Mouse (Mus musculus) CH12.LX (cell line): ENCODE measurements around the gene Rufy1. TPM values are rescaled to one million over a fixed set of nuclear protein-coding genes. Genes with fewer than 3 reads are reported as not detected.

Experiments used
- DNase-seq: peaks from one replicate; pipeline ENCODE4 v3.0.0-alpha.2; 2013; ENCODE audit errors: extremely low read depth
- H3K27ac ChIP-seq: 2 replicates; pipeline ENCODE4 v1.5.1; 2012; ENCODE audit warnings: low read depth, mild to moderate bottlenecking, control low read depth, moderate library complexity; ENCODE audit not compliant: insufficient read depth
- H3K27me3 ChIP-seq: replicated peaks from 2 replicates; pipeline ENCODE3; 2012; ENCODE audit warnings: inconsistent platforms
- H3K36me3 ChIP-seq, 2 experiments: replicated peaks in 1 of 2; 2 replicates each; pipeline versions ENCODE3 to v1.6.1; 2012; ENCODE audit warnings: inconsistent platforms in 1 of 2, low read length in 1 of 2, mild to moderate bottlenecking in 1 of 2, mixed read lengths in 1 of 2, moderate library complexity in 1 of 2; ENCODE audit not compliant: control insufficient read depth in 1 of 2, insufficient read depth in 1 of 2
- H3K4me1 ChIP-seq, 2 experiments: 2 replicates each; pipeline ENCODE4 v1.6.1; 2012; ENCODE audit warnings: inconsistent platforms in 1 of 2, moderate library complexity in 1 of 2; ENCODE audit not compliant: insufficient read depth in 2 of 2, control insufficient read depth in 1 of 2
- H3K4me2 ChIP-seq: 2 replicates; pipeline ENCODE4 v1.6.1; 2012; ENCODE audit warnings: low read depth, mild to moderate bottlenecking, control low read depth; ENCODE audit not compliant: poor library complexity, insufficient read depth, severe bottlenecking
- H3K4me3 ChIP-seq, 3 experiments: fragments of 150-350 bp in 1 of 3; sonication (generic) in 1 of 3; replicated peaks in 1 of 3; 2 replicates each; pipeline versions ENCODE3 to v1.5.1; 2011 to 2012; ENCODE audit warnings: low read depth in 2 of 3, low read length in 2 of 3, mild to moderate bottlenecking in 2 of 3, moderate library complexity in 2 of 3, control low read depth in 1 of 3, improper control_type of control experiment in 1 of 3, inconsistent platforms in 1 of 3, mixed read lengths in 1 of 3; ENCODE audit not compliant: poor library complexity in 1 of 3
- H3K79me2 ChIP-seq: replicated peaks from 2 replicates; pipeline ENCODE4 v1.6.1; 2012; ENCODE audit warnings: mild to moderate bottlenecking, moderate library complexity; ENCODE audit not compliant: control insufficient read depth, poor library complexity, insufficient read depth, severe bottlenecking; ENCODE audit errors: extremely low read depth
- H3K9ac ChIP-seq: 2 replicates; pipeline ENCODE4 v1.6.1; 2012; ENCODE audit warnings: low read depth, mild to moderate bottlenecking, control low read depth, moderate library complexity; ENCODE audit not compliant: insufficient read depth
- H3K9me3 ChIP-seq: replicated peaks from 2 replicates; pipeline ENCODE3; 2012; ENCODE audit warnings: low read length, inconsistent platforms, mixed read lengths
- CHD1 ChIP-seq: IDR thresholded peaks from 2 replicates; pipeline ENCODE4 v1.6.1; 2012; ENCODE audit warnings: low read depth, low read length, improper control_type of control experiment, inconsistent platforms
- E2F4 ChIP-seq: IDR thresholded peaks from 2 replicates; pipeline ENCODE4 v1.6.1; 2011; ENCODE audit warnings: low read depth, low read length, improper control_type of control experiment; ENCODE audit not compliant: insufficient replicate concordance
- EP300 ChIP-seq: IDR thresholded peaks from 2 replicates; pipeline ENCODE4 v1.6.1; 2011; ENCODE audit warnings: low read length, improper control_type of control experiment
- GABPA ChIP-seq: IDR thresholded peaks from 2 replicates; pipeline ENCODE4 v1.6.1; 2012; ENCODE audit warnings: low read depth, low read length, improper control_type of control experiment, inconsistent platforms; ENCODE audit not compliant: insufficient replicate concordance
- JUN ChIP-seq: IDR thresholded peaks from 2 replicates; pipeline ENCODE4 v1.6.1; 2011; ENCODE audit warnings: low read depth, mild to moderate bottlenecking, low read length, improper control_type of control experiment, moderate library complexity; ENCODE audit not compliant: insufficient read depth
- JUND ChIP-seq: conservative IDR thresholded peaks from 2 replicates; pipeline ENCODE4 v1.6.1; 2011; ENCODE audit warnings: low read depth, low read length, improper control_type of control experiment
- KAT2A ChIP-seq: IDR thresholded peaks from 2 replicates; pipeline ENCODE4 v1.6.1; 2012; ENCODE audit warnings: low read length, improper control_type of control experiment, inconsistent platforms; ENCODE audit not compliant: insufficient replicate concordance
- MAFK ChIP-seq: IDR thresholded peaks from 2 replicates; pipeline ENCODE4 v1.6.1; 2011; ENCODE audit warnings: low read length, improper control_type of control experiment; ENCODE audit not compliant: insufficient replicate concordance
- MAZ ChIP-seq: IDR thresholded peaks from 2 replicates; pipeline ENCODE4 v1.6.1; 2012; ENCODE audit warnings: low read depth, mild to moderate bottlenecking, inconsistent platforms, low read length, improper control_type of control experiment, moderate library complexity
- MEF2A ChIP-seq: IDR thresholded peaks from 2 replicates; pipeline ENCODE4 v1.6.1; 2014; ENCODE audit warnings: low read depth, mild to moderate bottlenecking, inconsistent platforms, low read length, improper control_type of control experiment, borderline replicate concordance
- MXI1 ChIP-seq: IDR thresholded peaks from 2 replicates; pipeline ENCODE4 v1.6.1; 2011; ENCODE audit warnings: mild to moderate bottlenecking, low read depth, low read length, improper control_type of control experiment
- MYC ChIP-seq: IDR thresholded peaks from 2 replicates; pipeline ENCODE4 v1.6.1; 2011; ENCODE audit warnings: low read depth, mild to moderate bottlenecking, improper control_type of control experiment, low read length
- NELFE ChIP-seq: IDR thresholded peaks from 2 replicates; pipeline ENCODE4 v1.6.1; 2011; ENCODE audit warnings: low read depth, low read length, improper control_type of control experiment
- NRF1 ChIP-seq: IDR thresholded peaks from 2 replicates; pipeline ENCODE4 v1.6.1; 2014; ENCODE audit warnings: low read depth, mild to moderate bottlenecking, inconsistent platforms, low read length, improper control_type of control experiment, moderate library complexity
- POLR2AphosphoS2 ChIP-seq: IDR thresholded peaks from 2 replicates; pipeline ENCODE4 v1.6.1; 2011; ENCODE audit warnings: low read depth, low read length, improper control_type of control experiment
- RAD21 ChIP-seq: IDR thresholded peaks from 2 replicates; pipeline ENCODE4 v1.6.1; 2011; ENCODE audit warnings: low read depth, mild to moderate bottlenecking, low read length, improper control_type of control experiment, moderate library complexity
- SMC3 ChIP-seq: IDR thresholded peaks from 2 replicates; pipeline ENCODE4 v1.6.1; 2011; ENCODE audit warnings: low read depth, low read length, improper control_type of control experiment
- TCF12 ChIP-seq: IDR thresholded peaks from 2 replicates; pipeline ENCODE4 v1.6.1; 2014; ENCODE audit warnings: low read depth, mild to moderate bottlenecking, inconsistent platforms, low read length, improper control_type of control experiment
- UBTF ChIP-seq: IDR thresholded peaks from 2 replicates; pipeline ENCODE4 v1.6.1; 2012; ENCODE audit warnings: low read depth, mild to moderate bottlenecking, inconsistent platforms, low read length, improper control_type of control experiment, moderate library complexity
- USF1 ChIP-seq: IDR thresholded peaks from 2 replicates; pipeline ENCODE4 v1.6.1; 2014; ENCODE audit warnings: low read depth, mild to moderate bottlenecking, inconsistent platforms, low read length, improper control_type of control experiment
- USF2 ChIP-seq: conservative IDR thresholded peaks from 2 replicates; pipeline ENCODE4 v1.6.1; 2011; ENCODE audit warnings: low read depth, low read length, improper control_type of control experiment
- ZC3H11A ChIP-seq: IDR thresholded peaks from 2 replicates; pipeline ENCODE4 v1.6.1; 2012; ENCODE audit warnings: low read depth, mild to moderate bottlenecking, inconsistent platforms, low read length, improper control_type of control experiment
- ZMIZ1 ChIP-seq: IDR thresholded peaks from 2 replicates; pipeline ENCODE4 v1.6.1; 2012; ENCODE audit warnings: low read depth, mild to moderate bottlenecking, inconsistent platforms, low read length, improper control_type of control experiment
- dilution Hi-C: fragments of 300-500 bp; cut with MboI; formaldehyde crosslinking; loops from 2 replicates; pipeline ENCODE4 v1.14.3; 2020; ENCODE audit warnings: low sequenced_read_pairs; ENCODE audit not compliant: extremely low pct_unique_long_range_greater_than_20kb, extremely low pct_ligation_motif_present
- in situ Hi-C: fragments of 300-500 bp; cut with MboI; formaldehyde crosslinking; loops from 3 replicates; pipeline ENCODE4 v1.14.3; 2019; ENCODE audit warnings: low sequenced_read_pairs, low pct_ligation_motif_present, low pct_unique_long_range_greater_than_20kb, mixed read lengths
- polyA plus RNA-seq: library from polyadenylated mRNA; unstranded; fragments of >175 nt; gene quantifications from 2 replicates; pipeline ENCODE4 v1.2.1, GENCODE M21; 2012; ENCODE audit warnings: low read depth; ENCODE audit not compliant: insufficient read length
- total RNA-seq, 2 experiments: library from RNA; depleted of rRNA; stranded (reverse); fragments of 300-350 nt in 1 of 2; fragments of >200 nt in 1 of 2; gene quantifications; 2 replicates each; pipeline ENCODE4 v1.2.3; 2012 to 2014

Rufy1 gene
- total and polyA plus RNA-seq, 3 experiments = 11.0 to 21.3 (median 18.0) TPM

GRCm38 (mm10) chr11:50391272-50391960 is 39.5 kb downstream of the Rufy1 start:
- H3K27me3 ChIP-seq = no peaks in the 10 kb centered on the region
- no peak for DNase-seq
- no peaks in the 10 kb centered on the region for H3K9me3 ChIP-seq
- H3K36me3 ChIP-seq = peaks cover 51 to 77% of the 10 kb centered on the region in 2 experiments
- H3K9ac ChIP-seq = no peak overlapping the region
- H3K4me3 ChIP-seq = no peak overlapping the region
- no peaks in the 10 kb centered on the region for H3K79me2 ChIP-seq
- TF ChIP-seq KAT2A = no peak
- TF ChIP-seq POLR2AphosphoS2 = no peak
- no peak overlapping the region for H3K27ac ChIP-seq
- in situ Hi-C loops (no loop called here), dilution Hi-C loops (no loop called here)
- peaks cover 0 to 11% of the 10 kb centered on the region in 2 experiments; a peak in 1 of 4 replicates for H3K4me1 ChIP-seq
- no peak overlapping the region for H3K4me2 ChIP-seq

- Histone ChIP-seq H3K27ac (no peak overlapping the region), H3K79me2 (peaks cover 5% of the 10 kb centered on the region; the same call in 1 of the 2 replicates), H3K9me3 (no peaks in the 10 kb centered on the region), H3K4me1 (peaks cover 0 to 11% of the 10 kb centered on the region in 2 experiments; a peak in 1 of 4 replicates), H3K9ac (no peak overlapping the region), H3K36me3 (peaks cover 53 to 82% of the 10 kb centered on the region in 2 experiments), H3K27me3 (no peaks in the 10 kb centered on the region), H3K4me3 (no peak overlapping the region), H3K4me2 (no peak overlapping the region)
- DNase-seq = no peak
- in situ Hi-C loops = no loop called here
- dilution Hi-C loops = no loop called here
- no peak for TF ChIP-seq NRF1
- TF ChIP-seq TCF12 = no peak
- no peak for TF ChIP-seq SMC3
- TF ChIP-seq ZMIZ1 = no peak
- TF ChIP-seq USF1 = no peak
- TF ChIP-seq MAFK = no peak
- no peak for TF ChIP-seq E2F4
- TF ChIP-seq POLR2AphosphoS2 = no peak
These were observed 41.3 kb downstream of the Rufy1 start for GRCm38 (mm10) chr11:50389616-50390015.

GRCm38 (mm10) chr11:50389011-50389410 is 41.9 kb downstream of the Rufy1 start:
- H3K4me2 ChIP-seq = no peak overlapping the region
- no peak for DNase-seq
- dilution Hi-C loops = no loop called here
- peaks cover 53 to 83% of the 10 kb centered on the region in 2 experiments for H3K36me3 ChIP-seq
- H3K4me1 ChIP-seq = peaks cover 0 to 16% of the 10 kb centered on the region in 2 experiments; a peak in 1 of 4 replicates
- no peak overlapping the region for H3K27ac ChIP-seq
- H3K9ac ChIP-seq = no peak overlapping the region
- H3K27me3 ChIP-seq = no peaks in the 10 kb centered on the region
- H3K9me3 ChIP-seq = no peaks in the 10 kb centered on the region
- TF ChIP-seq ZMIZ1 (no peak), USF2 (no peak), JUN (no peak), MXI1 (no peak), GABPA (no peak), MYC (no peak), NRF1 (no peak), CHD1 (no peak), USF1 (no peak), ZC3H11A (no peak), KAT2A (no peak), TCF12 (no peak), JUND (no peak), MEF2A (no peak), RAD21 (no peak), MAZ (no peak), EP300 (no peak), UBTF (no peak), NELFE (no peak)
- no peak overlapping the region for H3K4me3 ChIP-seq
- in situ Hi-C loops = no loop called here
- peaks cover 5% of the 10 kb centered on the region; the same call in 1 of the 2 replicates for H3K79me2 ChIP-seq
